In genomic region chr17:34164202-34164895, GRCm38 (mm10) we compare ENCODE assay signal across 8 mouse cellular contexts. TPM values are rescaled to one million over a fixed set of nuclear protein-coding genes. Genes with fewer than 3 reads are reported as not detected.
DNase-seq lines count a peak whose midpoint lies in the region; ATAC-seq and TF ChIP-seq lines count a peak whose summit lies in the region.
"Had no signal": no experiment of that assay in that cellular context is flagged by ENCODE, and none has a peak within 500 bp of the region (broad histone marks: within the 10 kb centered on the region; RNA-seq: fewer than 3 reads in every experiment).

No protein-coding gene starts in this region.

- no peak overlapping the region for H3K9ac ChIP-seq in liver, embryonic 12.5 days
- H3K9ac ChIP-seq: stomach, embryonic 15.5 days had no signal

- no peak overlapping the region for H3K4me3 ChIP-seq in liver, embryonic 12.5 days
- no peak overlapping the region for H3K4me3 ChIP-seq in thymus, adult 2 months (ENCODE audit: control insufficient read depth, insufficient read depth, low read length)
- H3K4me3 ChIP-seq in hindbrain, embryonic 10.5 days: no peak overlapping the region
- H3K4me3 ChIP-seq: stomach, embryonic 15.5 days had no signal

- 47% methylated on average over 9 of the region's 9 CpGs for WGBS in liver, embryonic 12.5 days (ENCODE audit: insufficient replicate concordance)
- 43% methylated on average over 9 of the region's 9 CpGs for WGBS in thymus, adult 2 months
- WGBS in hindbrain, embryonic 10.5 days: 40% methylated on average over 9 of the region's 9 CpGs

- H3K9me3 ChIP-seq in liver, embryonic 12.5 days (replicated peaks): 0 out of 2 replicates have a peak, but pooled peaks cover 4% of the 10 kb centered on the region
- H3K9me3 ChIP-seq in hindbrain, embryonic 10.5 days: 0 out of 2 replicates have a peak, but pooled peaks cover 4% of the 10 kb centered on the region
- H3K9me3 ChIP-seq: stomach, embryonic 15.5 days had no signal

- no peak overlapping the region for H3K27ac ChIP-seq in liver, embryonic 12.5 days
- no peak overlapping the region for H3K27ac ChIP-seq in thymus, adult 2 months (ENCODE audit: control insufficient read depth, insufficient read depth, low read length)
- H3K27ac ChIP-seq in hindbrain, embryonic 10.5 days: no peak overlapping the region
- H3K27ac ChIP-seq: stomach, embryonic 15.5 days had no signal

- no peaks in the 10 kb centered on the region for H3K36me3 ChIP-seq in liver, embryonic 12.5 days
- no peaks in the 10 kb centered on the region for H3K36me3 ChIP-seq in thymus, adult 2 months (ENCODE audit: control insufficient read depth, insufficient read depth, low read length)
- H3K36me3 ChIP-seq in hindbrain, embryonic 10.5 days: no peaks in the 10 kb centered on the region
- H3K36me3 ChIP-seq: stomach, embryonic 15.5 days had no signal

- TF ChIP-seq CTCF in thymus, adult 2 months (IDR thresholded peaks at IDR 0.05; ENCODE audit: borderline replicate concordance, control insufficient read depth, extremely low read depth, insufficient read depth, low read length, poor library complexity): peak; percentile 43; the same call in 1 of the 2 replicates

- H3K27me3 ChIP-seq in liver, embryonic 12.5 days (replicated peaks): peaks cover 15% of the 10 kb centered on the region
- no peaks in the 10 kb centered on the region for H3K27me3 ChIP-seq in thymus, adult 2 months (ENCODE audit: control insufficient read depth, insufficient read depth, low read length)
- H3K27me3 ChIP-seq in hindbrain, embryonic 10.5 days (ENCODE audit: insufficient read depth, poor library complexity, severe bottlenecking): no peaks in the 10 kb centered on the region; the same call in 1 of the 2 replicates
- H3K27me3 ChIP-seq: stomach, embryonic 15.5 days had no signal

- TF ChIP-seq POLR2A in thymus, adult 2 months (IDR thresholded peaks at IDR 0.05; ENCODE audit: control insufficient read depth, extremely low read depth, insufficient read depth, low read length, poor library complexity): no peak

- ATAC-seq in liver, embryonic 12.5 days: no peak
- peak; percentile 66 for ATAC-seq in inflammation-experienced regulatory T-cells, adult 6 months

- no peaks in the 10 kb centered on the region for H3K4me1 ChIP-seq in liver, embryonic 12.5 days
- H3K4me1 ChIP-seq in thymus, adult 2 months (replicated peaks; ENCODE audit: control insufficient read depth, insufficient read depth, low read length): peaks cover 18% of the 10 kb centered on the region
- H3K4me1 ChIP-seq in hindbrain, embryonic 10.5 days (replicated peaks): no peaks in the 10 kb centered on the region
- H3K4me1 ChIP-seq: stomach, embryonic 15.5 days had no signal

- no peak overlapping the region for H3K4me2 ChIP-seq in liver, embryonic 12.5 days
- H3K4me2 ChIP-seq: stomach, embryonic 15.5 days had no signal

- DNase-seq in liver: peak; percentile 36
- peak; percentile 44 for DNase-seq in R1 (ENCODE audit: low read depth, low spot score)
- peak; percentile 67 for DNase-seq in thymus, adult 2 months
- DNase-seq in gastrocnemius, postnatal 25 days: no peak
- DNase-seq in hindbrain, embryonic 10.5 days (ENCODE audit: low spot score): no peak

RNA-seq across cellular contexts. Expression of gene H2-DMb1, which starts 11.5 kb away (rescaled TPM):
- 0.21 and 0.45 TPM in 2 replicates for polyA plus RNA-seq in liver, embryonic 12.5 days (2016; fragmentation: Nextera tagmentation; extraction: Ambion mirVana)
- 1 to 10 TPM; 2.3 to 5.0 (median 4.5) TPM for polyA plus RNA-seq in inflammation-experienced regulatory T-cells, adult 6 months (2017; shearing (Covaris generic))
- 130 and 197 TPM in 2 replicates for polyA plus RNA-seq in thymus, adult 2 months (2012; rRNA removed)
- total RNA-seq in gastrocnemius, postnatal 25 days (2021): 1 to 10 TPM in 1 of 2 experiments, under 1 TPM in 1; 0.43 to 1.2 TPM
- 0.30 and 0.98 TPM in 2 replicates for polyA plus RNA-seq in hindbrain, embryonic 10.5 days (2016; fragmentation: Nextera tagmentation; extraction: Ambion mirVana)

RNA-seq across cellular contexts. Expression of gene H2-DMb2, which starts 21.2 kb away (rescaled TPM):
- polyA plus RNA-seq in liver, embryonic 12.5 days (2016; fragmentation: Nextera tagmentation; extraction: Ambion mirVana): 0.30 and 0.35 TPM in 2 replicates
- 10 to 100 TPM in 2 of 3 experiments, 1 to 10 TPM in 1; 9.2 to 14.4 (median 11.3) TPM for polyA plus RNA-seq in inflammation-experienced regulatory T-cells, adult 6 months (2017; shearing (Covaris generic))
- 119 and 123 TPM in 2 replicates for polyA plus RNA-seq in thymus, adult 2 months (2012; rRNA removed)
- total RNA-seq in gastrocnemius, postnatal 25 days (2021): under 1 TPM; 0.28 to 0.67 TPM
- 0.11 and 0.24 TPM in 2 replicates for polyA plus RNA-seq in hindbrain, embryonic 10.5 days (2016; fragmentation: Nextera tagmentation; extraction: Ambion mirVana)

RNA-seq across cellular contexts. Expression of gene Tap1, which starts 23.0 kb away (rescaled TPM):
- 2.3 and 2.6 TPM in 2 replicates for polyA plus RNA-seq in liver, embryonic 12.5 days (2016; fragmentation: Nextera tagmentation; extraction: Ambion mirVana)
- polyA plus RNA-seq in inflammation-experienced regulatory T-cells, adult 6 months (2017; shearing (Covaris generic)): 100 to 1,000 TPM; 174 to 216 (median 189) TPM
- 197 and 202 TPM in 2 replicates for polyA plus RNA-seq in thymus, adult 2 months (2012; rRNA removed)
- 1 to 10 TPM; 1.4 to 1.5 TPM for total RNA-seq in gastrocnemius, postnatal 25 days (2021)
- 1.7 TPM in 2 replicates for polyA plus RNA-seq in hindbrain, embryonic 10.5 days (2016; fragmentation: Nextera tagmentation; extraction: Ambion mirVana)

RNA-seq across cellular contexts. Expression of gene Psmb9, which starts 23.2 kb away (rescaled TPM):
- 4.5 and 5.0 TPM in 2 replicates for polyA plus RNA-seq in liver, embryonic 12.5 days (2016; fragmentation: Nextera tagmentation; extraction: Ambion mirVana)
- polyA plus RNA-seq in inflammation-experienced regulatory T-cells, adult 6 months (2017; shearing (Covaris generic)): 100 to 1,000 TPM; 330 to 403 (median 338) TPM
- polyA plus RNA-seq in thymus, adult 2 months (2012; rRNA removed): 288 and 334 TPM in 2 replicates
- total RNA-seq in gastrocnemius, postnatal 25 days (2021): 1 to 10 TPM; 1.3 to 3.1 TPM
- polyA plus RNA-seq in hindbrain, embryonic 10.5 days (2016; fragmentation: Nextera tagmentation; extraction: Ambion mirVana): 0.66 and 0.97 TPM in 2 replicates

RNA-seq across cellular contexts. Expression of gene Psmb8, which starts 33.2 kb away (rescaled TPM):
- 12.5 and 13.5 TPM in 2 replicates for polyA plus RNA-seq in liver, embryonic 12.5 days (2016; fragmentation: Nextera tagmentation; extraction: Ambion mirVana)
- 1,000 to 10,000 TPM in 2 of 3 experiments, 100 to 1,000 TPM in 1; 835 to 1,025 (median 1,010) TPM for polyA plus RNA-seq in inflammation-experienced regulatory T-cells, adult 6 months (2017; shearing (Covaris generic))
- polyA plus RNA-seq in thymus, adult 2 months (2012; rRNA removed): 656 and 705 TPM in 2 replicates
- 1 to 10 TPM; 2.9 to 4.8 TPM for total RNA-seq in gastrocnemius, postnatal 25 days (2021)
- polyA plus RNA-seq in hindbrain, embryonic 10.5 days (2016; fragmentation: Nextera tagmentation; extraction: Ambion mirVana): 1.2 and 1.8 TPM in 2 replicates

Comparison
In these comparisons a context has a peak if more than half of its experiments do, and no peak if none do; other contexts are left out.
1. DNase-seq: peak in liver (single experiment), R1 (single experiment) and thymus, adult 2 months (single experiment); none in gastrocnemius, postnatal 25 days (single experiment) and hindbrain, embryonic 10.5 days (single experiment).
2. RNA of gene H2-DMb1, which starts 11.5 kb away (polyA plus RNA-seq): 130 to 197 TPM in thymus, adult 2 months; 2.3 to 5.0 TPM in inflammation-experienced regulatory T-cells, adult 6 months, 0.30 to 0.98 TPM in hindbrain, embryonic 10.5 days and 0.21 to 0.45 TPM in liver, embryonic 12.5 days; every median in the first group is over 10 times any median in the second.
3. RNA of gene Tap1, which starts 23.0 kb away (polyA plus RNA-seq): 197 to 202 TPM in thymus, adult 2 months and 174 to 216 TPM in inflammation-experienced regulatory T-cells, adult 6 months; 2.3 to 2.6 TPM in liver, embryonic 12.5 days and 1.7 TPM in hindbrain, embryonic 10.5 days; every median in the first group is over 10 times any median in the second.